Mouse (Mus musculus) limb, embryonic 14.5 days (tissue): Measurements from ENCODE around the gene Camk2b. TPM values are rescaled to one million over a fixed set of nuclear protein-coding genes. Genes with fewer than 3 reads are reported as not detected.

ENCODE experiments used
- ATAC-seq: fragments of 200-750 bp; cut with Nextera tagmentation; 2 replicates; pipeline ENCODE4 v1.8.0; 2017; ENCODE audit warnings: low read depth, moderate number of reproducible peaks, moderate TSS enrichment; ENCODE audit not compliant: low FRiP score
- DNase-seq: peaks from one replicate; pipeline ENCODE4 v3.0.0-alpha.2; 2015; ENCODE audit warnings: low spot score
- H3K27ac ChIP-seq: fragments of 300-500 bp; sonication (generic); replicated peaks from 2 replicates; pipeline ENCODE4 v1.5.1; 2014; ENCODE audit warnings: low read depth, mild to moderate bottlenecking, low read length, moderate library complexity, mixed read lengths
- H3K27me3 ChIP-seq: fragments of 300-500 bp; sonication (generic); 2 replicates; pipeline ENCODE4 v1.6.1; 2014; ENCODE audit warnings: low read length, mixed read lengths; ENCODE audit not compliant: control insufficient read depth, insufficient read depth
- H3K36me3 ChIP-seq: fragments of 300-500 bp; sonication (generic); 2 replicates; pipeline ENCODE4 v1.6.1; 2014; ENCODE audit warnings: mild to moderate bottlenecking, low read length, moderate library complexity, mixed read lengths; ENCODE audit not compliant: control insufficient read depth, insufficient read depth
- H3K4me1 ChIP-seq: fragments of 300-500 bp; sonication (generic); 2 replicates; pipeline ENCODE4 v1.6.1; 2014; ENCODE audit warnings: antibody characterized with exemption, low read length, mixed read lengths; ENCODE audit not compliant: control insufficient read depth, insufficient read depth
- H3K4me2 ChIP-seq: fragments of 300-500 bp; sonication (generic); replicated peaks from 2 replicates; pipeline ENCODE4 v1.6.1; 2014; ENCODE audit warnings: low read depth, mild to moderate bottlenecking, low read length, moderate library complexity; ENCODE audit not compliant: severe bottlenecking
- H3K4me3 ChIP-seq: fragments of 300-500 bp; sonication (generic); replicated peaks from 2 replicates; pipeline ENCODE4 v1.5.1; 2014; ENCODE audit warnings: low read length
- H3K9ac ChIP-seq: fragments of 300-500 bp; sonication (generic); 2 replicates; pipeline ENCODE4 v1.6.1; 2014; ENCODE audit warnings: mild to moderate bottlenecking, low read depth, low read length, moderate library complexity; ENCODE audit not compliant: severe bottlenecking
- H3K9me3 ChIP-seq: fragments of 300-500 bp; sonication (generic); 2 replicates; pipeline ENCODE4 v1.6.1; 2016; ENCODE audit warnings: low read length; ENCODE audit not compliant: control insufficient read depth
- POLR2A ChIP-seq: fragments of 200-500 bp; IDR thresholded peaks from 2 replicates; pipeline ENCODE4 v1.8.0; 2012; ENCODE audit warnings: inconsistent platforms, mild to moderate bottlenecking, moderate library complexity, borderline replicate concordance; ENCODE audit not compliant: insufficient read depth, insufficient read length; ENCODE audit errors: extremely low read depth
- WGBS: fragments of 180-500 bp; shearing (Covaris S2); extraction: QIAGEN DNeasy Blood & Tissue Kit; methylation state at CpG from one replicate; pipeline ENCODE4 v1.1.7; 2014; 5-methylcytosine and 5-hydroxymethylcytosine counted together
- polyA plus RNA-seq, 2 experiments: library from polyadenylated mRNA; depleted of rRNA in 1 of 2; stranded (reverse) in 1 of 2; unstranded in 1 of 2; fragments of >200 nt; fragmentation: Nextera tagmentation in 1 of 2; extraction: Ambion mirVana in 1 of 2; gene quantifications; 2 replicates each; pipeline versions ENCODE4 v1.2.1 to v1.2.3; 2012 to 2014

The Camk2b gene
- polyA plus RNA-seq, 2 experiments: 1.5 to 3.5 TPM

- TF ChIP-seq POLR2A: no peak
- no peaks in the 10 kb centered on the region for H3K4me1 ChIP-seq
- no peak for ATAC-seq
- WGBS: 96% methylated on average over 2 of the region's 2 CpGs
- H3K4me2 ChIP-seq: no peak overlapping the region
- no peaks in the 10 kb centered on the region for H3K36me3 ChIP-seq
- no peaks in the 10 kb centered on the region for H3K27me3 ChIP-seq
- H3K27ac ChIP-seq: no peak overlapping the region
- no peak for DNase-seq
- H3K9ac ChIP-seq: no peak overlapping the region
- H3K9me3 ChIP-seq: no peaks in the 10 kb centered on the region
- no peak overlapping the region for H3K4me3 ChIP-seq
These were observed 86.1 kb downstream of the Camk2b start for GRCm38 (mm10) chr11:5980108-5980507.

GRCm38 (mm10) chr11:5979088-5979487, 87.1 kb downstream of the Camk2b start:
- H3K4me3 ChIP-seq: no peak overlapping the region
- no peaks in the 10 kb centered on the region for H3K36me3 ChIP-seq
- H3K9ac ChIP-seq: no peak overlapping the region
- H3K4me1 ChIP-seq: no peaks in the 10 kb centered on the region
- H3K9me3 ChIP-seq: no peaks in the 10 kb centered on the region
- no peak overlapping the region for H3K27ac ChIP-seq
- H3K4me2 ChIP-seq: no peak overlapping the region
- TF ChIP-seq POLR2A: no peak
- WGBS: 83% methylated on average over 7 of the region's 7 CpGs
- DNase-seq: no peak
- no peak for ATAC-seq
- H3K27me3 ChIP-seq: no peaks in the 10 kb centered on the region

GRCm38 (mm10) chr11:5976106-5976505, 90.1 kb downstream of the Camk2b start:
- Histone ChIP-seq H3K9me3 (no peaks in the 10 kb centered on the region), H3K4me3 (no peak overlapping the region), H3K27me3 (no peaks in the 10 kb centered on the region), H3K27ac (no peak overlapping the region), H3K36me3 (no peaks in the 10 kb centered on the region), H3K4me1 (no peaks in the 10 kb centered on the region; the same call in 1 of the 2 replicates), H3K9ac (no peak overlapping the region), H3K4me2 (no peak overlapping the region)
- DNase-seq (no peak), ATAC-seq (no peak)
- 8% methylated on average over 8 of the region's 9 CpGs for WGBS
- no peak for TF ChIP-seq POLR2A

- H3K9ac ChIP-seq: no peak overlapping the region
- H3K36me3 ChIP-seq: no peaks in the 10 kb centered on the region
- WGBS: 55% methylated on average over 2 of the region's 2 CpGs
- no peaks in the 10 kb centered on the region for H3K9me3 ChIP-seq
- DNase-seq (no peak), ATAC-seq (peak; percentile 28; the same call in 1 of the 2 replicates)
- TF ChIP-seq POLR2A: no peak
- no peaks in the 10 kb centered on the region; the same call in 1 of the 2 replicates for H3K4me1 ChIP-seq
- no peaks in the 10 kb centered on the region for H3K27me3 ChIP-seq
- no peak overlapping the region for H3K4me2 ChIP-seq
- no peak overlapping the region for H3K4me3 ChIP-seq
- H3K27ac ChIP-seq: no peak overlapping the region
These were observed 91.1 kb downstream of the Camk2b start for GRCm38 (mm10) chr11:5975068-5975467.

GRCm38 (mm10) chr11:5974053-5974452, 92.1 kb downstream of the Camk2b start:
- H3K9me3 ChIP-seq: no peaks in the 10 kb centered on the region
- no peak for TF ChIP-seq POLR2A
- peaks cover 10% of the 10 kb centered on the region; the same call in 1 of the 2 replicates for H3K36me3 ChIP-seq
- no peak overlapping the region for H3K27ac ChIP-seq
- no peaks in the 10 kb centered on the region; the same call in 1 of the 2 replicates for H3K4me1 ChIP-seq
- H3K4me3 ChIP-seq: no peak overlapping the region
- DNase-seq: no peak
- no peak for ATAC-seq
- no peak overlapping the region for H3K9ac ChIP-seq
- H3K4me2 ChIP-seq: no peak overlapping the region
- WGBS: 83% methylated on average over 6 of the region's 6 CpGs
- H3K27me3 ChIP-seq: no peaks in the 10 kb centered on the region

GRCm38 (mm10) chr11:5973151-5973550, 93.0 kb downstream of the Camk2b start:
- H3K27ac ChIP-seq: no peak overlapping the region
- ATAC-seq (no peak), DNase-seq (no peak)
- no peak overlapping the region for H3K4me2 ChIP-seq
- H3K27me3 ChIP-seq: no peaks in the 10 kb centered on the region
- H3K4me3 ChIP-seq: no peak overlapping the region
- no peak for TF ChIP-seq POLR2A
- WGBS: 47% methylated on average over 7 of the region's 7 CpGs
- H3K9ac ChIP-seq: no peak overlapping the region
- peaks cover 19% of the 10 kb centered on the region for H3K36me3 ChIP-seq
- no peaks in the 10 kb centered on the region; the same call in 1 of the 2 replicates for H3K4me1 ChIP-seq
- no peaks in the 10 kb centered on the region for H3K9me3 ChIP-seq
